Mouse (Mus musculus): ENCODE data around the gene Mttp. TPM values are rescaled to one million over a fixed set of nuclear protein-coding genes. Genes with fewer than 3 reads are reported as not detected.

Mttp gene
- total RNA-seq (2021), result 1 to 10 TPM; 4.8 to 5.9 TPM

DNA sequence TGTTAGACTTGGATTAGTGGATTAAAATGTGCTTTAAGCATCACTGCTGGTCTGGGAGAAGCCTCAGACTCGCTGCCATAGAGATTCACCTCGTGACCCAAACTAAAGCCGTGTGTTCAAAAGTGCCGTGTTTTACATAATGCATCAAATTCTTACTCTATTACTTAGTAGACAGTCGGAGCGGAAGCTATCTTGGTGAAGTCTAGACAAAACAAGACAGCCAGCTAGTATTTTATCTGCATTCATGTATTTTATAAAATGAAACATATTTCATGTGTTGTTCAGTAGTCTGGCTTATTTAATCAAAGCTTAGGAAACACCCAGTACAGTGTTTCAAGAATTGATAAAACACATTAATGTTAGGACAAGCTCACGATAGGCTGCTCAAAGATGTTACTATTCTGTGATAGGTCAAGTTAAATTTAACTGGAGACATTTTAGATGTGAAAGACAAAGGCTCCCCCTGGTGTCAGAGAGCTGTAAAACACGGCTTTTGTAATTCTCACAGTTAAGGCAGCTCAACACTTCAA is at the start of gene Mttp:
Gene Mttp, minus strand, starts transcription at position 327 of the 530 bp plus-strand sequence.
- DNase-seq (ENCODE audit: low spot score), result peak; percentile 17
- intact Hi-C loops (cut with DNase I), result loop anchor here (1.0 to 5.0 kb wide), 4 partner anchors 77 to 364 kb away; partner anchors contain the start of genes 1110002E22Rik, Gm5105 and Lamtor3

DNA sequence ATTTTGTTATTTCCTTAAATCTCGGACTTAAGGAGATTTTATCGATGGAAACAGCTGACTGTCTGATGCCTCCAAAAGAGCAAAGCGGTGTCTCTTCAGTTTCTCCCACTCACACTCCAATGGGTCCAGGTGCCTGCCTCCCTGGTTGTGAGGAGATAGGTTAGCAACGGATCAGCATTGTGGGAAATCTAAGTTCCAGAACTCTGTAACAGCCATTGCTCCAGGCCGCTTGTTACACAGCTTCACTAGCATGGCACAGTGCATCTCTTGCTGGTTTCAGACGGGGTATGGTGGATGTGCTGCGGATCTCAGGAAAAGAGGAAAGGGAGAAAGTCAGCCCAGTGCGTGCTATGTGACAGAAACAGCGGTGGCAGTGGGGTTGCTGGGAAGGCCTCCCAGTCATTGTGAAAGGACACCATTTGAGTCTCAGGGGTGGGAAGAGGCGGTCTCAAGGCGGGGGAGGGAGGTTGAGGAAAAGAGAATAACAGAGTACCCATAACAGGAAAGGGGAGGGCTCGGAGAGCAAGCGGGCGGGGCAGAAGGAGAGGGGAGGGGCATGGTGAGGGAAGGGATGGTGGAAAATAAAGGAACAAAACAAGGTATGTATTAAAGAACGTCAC is 49.0 kb upstream of the Mttp start, which contains the start of gene 4930579F01Rik:
Gene 4930579F01Rik, minus strand, starts transcription at position 143 of the 620 bp plus-strand sequence.
- no peak for DNase-seq (ENCODE audit: low spot score)
- intact Hi-C loops (cut with DNase I), result no loop called here

DNA sequence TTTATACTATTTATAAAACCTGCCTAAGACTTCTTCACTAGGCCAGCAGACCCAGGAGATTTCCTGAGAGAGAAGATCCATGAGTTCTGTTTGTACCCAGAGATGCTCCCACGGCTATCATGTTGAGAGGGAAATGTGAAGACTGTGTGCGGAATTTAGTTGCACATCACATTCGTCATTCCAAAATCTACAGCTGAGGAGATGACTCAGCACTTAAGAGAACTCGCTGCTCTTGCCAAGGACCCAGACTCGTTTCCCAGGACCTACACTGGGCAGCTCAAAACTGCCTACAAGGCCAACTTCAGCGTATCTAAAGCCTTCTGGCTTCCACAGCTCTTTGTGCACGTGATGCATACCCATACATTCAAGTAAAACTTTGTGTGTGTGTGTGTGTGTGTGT is 47.5 kb upstream of the Mttp start:
- intact Hi-C loops (cut with DNase I), result no loop called here

DNA sequence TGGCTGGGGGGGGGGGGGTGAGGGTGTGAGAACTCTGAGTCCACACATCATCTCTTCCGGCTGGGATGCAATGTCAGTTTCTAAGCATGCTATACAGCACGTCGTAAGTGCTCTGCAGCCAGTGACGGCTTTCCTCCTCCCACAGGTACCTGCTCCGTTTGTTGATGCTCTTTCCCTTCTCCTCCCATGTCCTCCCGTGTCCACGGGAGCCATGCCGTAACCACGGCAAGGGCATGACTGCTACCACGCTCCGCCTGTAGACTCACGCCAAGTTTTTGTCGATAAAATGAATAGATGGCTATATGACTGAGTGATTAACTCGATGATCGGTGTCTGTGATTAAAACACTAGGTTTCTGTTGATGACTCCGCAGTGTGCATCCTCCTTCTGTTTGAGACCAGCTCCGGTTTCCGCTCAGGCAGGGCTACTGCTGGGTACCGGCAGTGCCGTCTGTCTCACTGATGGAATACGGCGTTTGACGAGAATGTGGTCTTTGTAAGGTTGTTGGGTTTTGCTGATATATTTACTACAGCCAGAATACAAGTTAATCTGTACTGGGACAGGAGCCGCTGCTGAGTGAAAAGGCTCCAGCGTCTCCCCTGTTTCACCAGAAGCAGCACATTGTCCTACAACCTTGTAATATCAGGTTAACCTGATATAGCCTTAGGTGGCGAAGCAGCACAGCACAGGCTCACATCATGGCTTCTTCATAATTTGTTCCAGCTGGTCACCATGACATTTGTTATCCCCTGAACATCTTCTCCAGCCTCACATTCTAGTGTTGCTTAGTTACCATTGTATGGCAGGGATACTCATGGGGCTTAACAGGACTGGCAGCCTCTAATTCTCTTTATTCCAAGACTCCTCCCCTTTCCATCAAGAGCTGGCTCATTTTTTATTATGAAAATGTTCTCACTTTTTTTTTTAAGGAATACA is 41.5 kb upstream of the Mttp start:
- intact Hi-C loops (cut with DNase I), result no loop called here
- DNase-seq (ENCODE audit: low spot score), result no peak

More for the DNA sequence above, 47.5 kb upstream of the Mttp start:
- no peak for DNase-seq (ENCODE audit: low spot score)

DNA sequence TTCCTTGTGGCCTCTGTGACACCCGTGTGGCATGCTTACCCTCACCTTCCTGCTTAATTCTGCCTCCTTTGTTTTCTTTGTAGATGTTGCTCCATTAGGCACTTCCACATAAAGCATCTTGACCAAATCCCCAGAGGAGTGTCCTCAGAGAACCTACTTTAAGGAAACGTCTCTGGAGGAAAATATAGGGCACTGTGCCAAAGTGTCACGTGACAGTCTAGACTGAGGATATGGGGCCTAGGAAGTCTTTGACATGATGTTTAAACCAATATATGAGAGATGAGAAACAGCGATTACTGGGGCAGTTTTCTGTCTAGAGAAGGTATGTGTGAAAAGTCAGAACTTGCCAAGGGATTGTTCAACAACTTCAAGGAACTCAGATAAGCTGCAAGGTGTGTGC is 40.5 kb upstream of the Mttp start:
- intact Hi-C loops (cut with DNase I), result no loop called here
- no peak for DNase-seq (ENCODE audit: low spot score)

DNA sequence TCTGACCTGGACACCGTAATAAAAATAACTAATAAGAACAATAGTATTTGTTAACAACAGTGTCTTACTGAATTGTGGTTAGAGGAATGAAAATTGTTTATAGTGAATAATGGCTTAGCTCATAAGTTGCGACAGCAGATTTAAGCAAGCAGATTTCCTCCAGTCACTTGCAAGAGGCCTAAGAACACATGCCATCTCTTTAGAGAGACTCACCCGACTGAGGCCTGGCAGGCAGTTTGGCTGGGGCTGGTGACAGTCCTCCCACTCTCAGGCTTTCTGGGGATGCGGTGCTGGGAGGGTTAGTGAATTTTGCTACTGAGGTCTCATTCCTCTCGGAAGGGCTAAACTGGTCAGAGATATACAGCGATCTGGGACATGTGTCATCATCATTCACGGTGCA is 38.6 kb upstream of the Mttp start:
- DNase-seq (ENCODE audit: low spot score), result no peak
- intact Hi-C loops (cut with DNase I), result no loop called here

DNA sequence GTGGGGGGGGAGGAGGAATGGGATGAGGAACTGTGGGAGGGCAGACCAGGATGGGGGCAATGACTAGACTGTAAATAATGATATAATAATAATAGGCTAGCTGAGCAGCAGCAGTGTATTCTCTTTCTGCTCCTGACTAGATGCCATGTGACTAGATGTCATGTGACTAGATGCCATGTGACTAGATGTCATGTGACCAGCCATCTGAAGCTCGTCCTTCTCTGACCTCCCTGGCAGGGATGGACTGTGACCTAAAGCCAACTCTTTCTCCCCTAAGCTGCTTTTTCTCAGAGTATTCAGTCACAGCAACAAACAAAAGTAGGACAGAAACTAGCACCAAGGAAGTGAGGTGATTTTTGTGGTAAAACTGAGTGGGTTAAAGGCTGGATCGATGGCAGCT is 37.3 kb upstream of the Mttp start:
- intact Hi-C loops (cut with DNase I), result no loop called here
- DNase-seq (ENCODE audit: low spot score), result no peak

DNA sequence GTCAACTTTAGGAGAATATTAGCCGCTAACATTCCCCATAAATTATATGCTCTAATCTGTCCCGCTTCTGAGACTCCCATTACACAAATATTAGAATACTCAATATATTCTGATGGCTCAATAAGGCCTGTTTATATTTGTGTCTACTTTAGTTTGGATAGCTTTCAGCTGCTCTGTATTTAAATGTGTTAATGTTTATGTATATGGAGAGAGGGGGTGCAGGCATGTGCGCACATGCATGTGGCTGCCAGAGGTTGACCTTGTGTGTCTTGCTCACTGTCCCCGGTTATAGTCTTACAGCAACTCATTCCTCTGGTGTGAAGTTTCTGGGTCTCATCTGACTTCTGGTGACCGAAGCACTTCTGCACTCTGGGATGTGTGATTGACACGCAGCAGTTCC is 30.8 kb upstream of the Mttp start:
- no peak for DNase-seq (ENCODE audit: low spot score)
- intact Hi-C loops (cut with DNase I), result no loop called here

DNA sequence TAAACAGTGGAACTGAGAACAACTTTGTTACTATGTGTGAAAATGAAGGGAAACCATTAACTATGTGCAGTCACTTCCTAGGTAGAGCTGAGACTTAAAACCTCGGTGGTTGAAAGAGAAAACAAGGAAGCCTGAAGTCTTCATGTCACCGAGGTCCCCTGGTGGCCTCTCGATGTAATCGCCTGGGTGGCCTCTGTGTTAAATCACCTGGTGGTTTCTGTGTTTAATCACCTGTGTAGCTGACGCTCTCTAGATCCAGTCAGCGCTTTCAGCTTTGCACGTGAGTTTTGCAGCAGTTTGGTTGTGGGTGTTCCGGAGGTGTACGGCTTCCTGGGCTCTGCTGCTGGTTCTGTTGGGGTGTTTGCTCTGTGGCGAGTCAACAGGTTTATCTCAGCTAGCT is 28.5 kb upstream of the Mttp start:
- DNase-seq (ENCODE audit: low spot score), result no peak
- intact Hi-C loops (cut with DNase I), result no loop called here

DNA sequence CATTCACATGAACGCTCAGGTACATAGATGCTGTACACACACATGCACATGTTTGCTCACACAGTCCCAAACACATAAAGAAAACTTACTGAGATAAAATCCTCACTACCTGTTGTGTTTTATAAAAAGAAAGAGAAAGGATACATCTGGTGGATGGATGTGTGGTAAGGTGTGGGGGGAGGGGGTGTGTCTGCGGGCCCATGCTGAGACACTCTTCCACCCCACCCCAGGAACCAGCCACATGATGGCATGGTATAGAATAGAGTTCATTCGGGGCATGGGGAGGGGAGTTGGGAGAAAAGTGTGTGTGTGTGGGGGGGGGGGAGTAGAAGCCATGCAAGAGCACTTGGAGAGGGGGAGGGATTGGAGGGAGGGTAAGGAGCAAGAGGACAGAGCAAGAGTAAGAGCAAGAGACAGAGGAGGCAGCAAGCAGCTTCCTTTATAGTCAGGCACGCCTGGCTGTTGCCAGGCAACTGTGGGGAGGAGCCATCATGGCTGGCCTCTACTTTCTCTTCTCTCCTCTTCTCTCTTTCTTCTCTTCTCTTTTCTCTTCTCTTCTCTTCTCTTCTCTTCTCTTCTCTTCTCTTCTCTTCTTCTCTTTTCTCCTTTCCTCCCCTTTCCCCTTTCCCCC is 17.9 kb upstream of the Mttp start:
- no peak for DNase-seq (ENCODE audit: low spot score)
- intact Hi-C loops (cut with DNase I), result no loop called here

DNA sequence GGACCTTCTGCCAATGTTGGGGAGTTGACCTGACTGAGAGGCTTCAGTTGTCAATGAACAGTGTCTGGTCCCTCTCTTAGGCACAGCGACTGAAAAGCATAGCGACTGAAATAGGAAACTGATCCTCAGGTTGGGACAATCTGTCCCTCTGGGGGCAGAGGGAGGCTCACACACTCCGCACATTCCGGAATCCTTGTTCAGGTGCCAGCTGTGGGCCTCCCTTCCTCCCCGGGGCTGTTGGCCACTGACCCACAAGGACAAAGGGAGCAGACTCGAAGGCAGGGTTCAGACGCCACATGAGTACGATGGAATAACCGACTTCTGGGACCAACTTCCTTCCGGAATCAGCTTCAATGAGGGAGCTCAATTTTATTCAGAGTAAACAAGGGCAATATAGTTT is 16.9 kb upstream of the Mttp start:
- intact Hi-C loops (cut with DNase I), result no loop called here
- DNase-seq (ENCODE audit: low spot score), result no peak

DNA sequence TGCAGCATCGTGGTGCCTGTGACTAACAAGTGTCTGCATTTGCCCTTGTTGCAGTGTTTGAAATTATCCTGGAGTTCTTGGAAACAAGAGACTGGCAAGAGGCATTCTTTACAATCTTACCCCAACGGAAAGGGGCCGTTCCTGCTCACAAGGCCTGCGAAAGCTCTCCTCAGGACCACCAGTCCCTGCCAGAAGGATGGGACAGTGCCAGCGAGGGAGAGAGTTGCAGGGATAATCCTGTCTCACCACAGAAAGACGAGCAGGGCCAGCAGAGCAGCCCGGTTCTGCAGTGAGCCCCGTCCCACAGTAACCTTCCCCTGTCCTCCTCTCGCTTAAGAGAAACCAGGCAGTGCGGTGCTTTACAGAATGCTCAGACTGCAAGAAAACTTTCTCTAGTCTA is 11.9 kb upstream of the Mttp start:
- no peak for DNase-seq (ENCODE audit: low spot score)
- intact Hi-C loops (cut with DNase I), result no loop called here

DNA sequence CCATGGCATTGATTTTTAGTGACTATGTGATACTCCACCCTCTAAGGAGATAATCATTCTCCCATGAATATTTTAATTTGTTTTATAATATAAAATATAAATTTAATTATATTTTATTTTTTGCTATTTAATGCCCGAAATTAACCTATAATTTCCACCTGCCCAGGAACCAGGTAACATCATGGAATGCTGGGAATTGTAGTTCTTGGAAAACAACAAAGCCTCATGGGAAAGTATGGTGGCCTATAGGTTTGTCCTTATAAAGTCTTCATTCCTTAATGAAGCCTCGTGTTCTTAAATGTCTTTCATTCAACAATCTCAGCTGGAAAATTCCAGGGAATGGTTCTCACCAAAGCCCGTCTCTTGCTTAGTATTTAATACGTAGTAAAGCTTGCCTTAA is 10.3 kb upstream of the Mttp start:
- no peak for DNase-seq (ENCODE audit: low spot score)
- intact Hi-C loops (cut with DNase I), result no loop called here

DNA sequence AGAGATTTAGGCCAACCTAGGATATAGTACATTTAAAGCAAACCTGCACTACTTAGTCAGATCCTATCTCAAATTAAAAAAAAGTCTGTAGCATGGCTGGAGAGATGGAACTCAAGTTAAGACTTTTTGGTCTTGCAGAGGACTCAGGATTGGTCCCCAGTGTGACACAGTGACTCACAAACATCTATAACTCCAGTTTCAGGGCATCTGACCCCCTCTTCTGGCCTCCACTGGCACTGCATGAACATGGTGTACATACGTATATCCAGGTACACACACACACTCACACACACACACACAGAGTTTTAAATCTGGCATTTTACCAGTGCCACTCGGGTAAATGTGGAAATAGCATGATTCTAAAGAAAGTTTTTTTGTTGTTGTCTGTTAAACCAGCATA is 4.0 kb upstream of the Mttp start:
- intact Hi-C loops (cut with DNase I), result no loop called here
- no peak for DNase-seq (ENCODE audit: low spot score)

DNA sequence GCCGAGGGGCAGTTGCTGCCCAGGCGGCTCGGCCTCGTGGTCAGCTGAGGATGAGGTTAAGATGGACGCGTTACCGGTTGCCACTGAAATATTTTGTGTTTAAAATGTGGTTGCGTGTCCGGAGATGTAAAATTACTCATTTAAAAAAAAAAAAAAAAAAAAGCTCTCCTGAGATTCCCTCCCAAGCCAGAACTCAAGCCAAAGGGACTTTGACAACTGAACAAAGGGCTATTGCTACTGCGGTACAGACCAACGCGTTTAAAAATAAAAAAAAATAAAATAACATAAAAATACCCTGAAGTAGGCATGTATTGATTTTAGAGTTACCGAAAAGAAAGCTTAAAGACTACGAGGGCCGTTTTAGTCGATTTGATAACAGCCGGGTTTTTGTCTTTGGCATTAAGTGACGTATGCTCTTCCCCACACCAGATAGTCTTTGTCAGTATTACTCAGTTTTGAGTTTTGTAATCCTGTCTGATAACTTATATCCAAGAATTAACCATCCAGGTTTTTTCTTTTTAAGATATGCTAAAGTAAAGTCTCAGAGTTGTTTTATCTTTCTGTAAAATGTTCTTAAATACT is 617 bp downstream of the Mttp start:
- DNase-seq (ENCODE audit: low spot score), result no peak
- intact Hi-C loops (cut with DNase I), result loop anchor here (2.0 to 5.0 kb wide), 3 partner anchors 77 to 363 kb away; partner anchors contain the start of genes 1110002E22Rik, Gm5105 and Lamtor3

DNA sequence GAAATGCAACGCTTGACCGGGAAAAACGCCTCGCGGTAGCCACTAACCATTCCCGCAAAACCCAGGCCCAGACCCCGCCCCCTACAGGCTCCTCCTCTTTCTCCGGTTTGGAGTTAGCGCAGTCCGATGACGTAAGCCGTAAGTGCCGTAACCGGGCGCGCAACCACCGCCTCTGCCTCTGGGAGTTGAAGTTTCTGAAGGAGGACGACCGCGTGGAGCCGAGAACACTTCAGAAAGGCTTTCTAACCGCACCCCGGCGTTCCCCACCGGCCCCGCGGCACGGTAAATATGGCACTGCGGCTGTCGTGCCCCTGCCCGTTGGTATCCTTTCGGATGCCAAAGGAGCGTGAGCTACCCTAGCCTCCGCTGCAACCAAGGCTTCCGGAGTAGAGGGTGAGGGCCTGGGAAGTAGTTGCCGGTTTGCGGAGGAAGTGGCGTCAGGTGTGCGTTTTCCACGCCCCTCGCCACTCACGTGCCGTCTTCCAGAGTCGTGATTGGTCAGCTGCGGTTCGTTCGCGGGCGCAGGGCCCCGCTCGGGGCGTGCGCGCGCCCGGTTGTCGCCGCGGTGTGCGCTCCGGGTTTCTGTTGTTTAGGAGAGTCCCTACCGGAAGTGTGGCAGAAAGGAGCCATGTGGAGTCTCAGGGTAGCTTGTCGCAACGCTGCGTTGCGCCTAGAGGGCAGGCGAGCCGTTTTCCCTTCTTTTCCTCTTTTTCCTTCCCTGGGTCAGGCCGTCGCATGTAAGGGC is 1.3 kb downstream of the Mttp start, which contains the start of gene Trmt10a:
Gene Trmt10a, plus strand, starts transcription at position 134 of the 745 bp plus-strand sequence.
- DNase-seq (ENCODE audit: low spot score), result peak; percentile 95
- intact Hi-C loops (cut with DNase I), result loop anchor here (2.0 to 5.0 kb wide), 3 partner anchors 76 to 363 kb away; partner anchors contain the start of genes 1110002E22Rik, Gm5105 and Lamtor3

DNA sequence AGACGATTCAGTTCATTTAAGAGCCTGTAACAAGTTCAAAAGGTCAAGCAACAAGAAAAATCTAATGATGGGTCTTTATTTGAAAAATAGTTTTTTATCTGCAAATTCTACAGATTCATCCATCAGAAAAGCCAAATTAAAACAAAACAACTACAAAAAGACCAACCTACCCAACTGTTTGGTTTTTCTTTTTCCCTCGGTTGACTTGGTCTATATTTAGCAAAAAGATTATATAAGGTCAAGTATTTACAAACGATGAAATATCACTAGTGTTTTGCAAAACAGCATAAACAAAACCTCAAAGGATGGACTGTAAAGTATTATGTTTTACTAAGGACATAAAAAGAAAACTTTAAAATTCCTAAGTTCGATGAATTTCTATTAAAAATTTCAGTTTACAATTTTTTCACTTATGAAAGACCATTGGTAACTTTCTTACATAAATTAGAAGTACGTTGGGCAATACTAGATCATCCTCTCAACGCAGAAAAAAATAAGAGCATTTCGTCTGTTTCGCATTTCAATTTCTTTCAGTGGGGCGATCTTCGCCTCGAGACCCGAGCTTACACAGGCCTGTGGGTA is 1.9 kb downstream of the Mttp start:
- intact Hi-C loops (cut with DNase I), result loop anchor here (1.0 to 5.0 kb wide), 2 partner anchors 76 to 276 kb away; partner anchors contain the start of genes 1110002E22Rik, Dnajb14 and Gm5105
- DNase-seq (ENCODE audit: low spot score), result no peak

DNA sequence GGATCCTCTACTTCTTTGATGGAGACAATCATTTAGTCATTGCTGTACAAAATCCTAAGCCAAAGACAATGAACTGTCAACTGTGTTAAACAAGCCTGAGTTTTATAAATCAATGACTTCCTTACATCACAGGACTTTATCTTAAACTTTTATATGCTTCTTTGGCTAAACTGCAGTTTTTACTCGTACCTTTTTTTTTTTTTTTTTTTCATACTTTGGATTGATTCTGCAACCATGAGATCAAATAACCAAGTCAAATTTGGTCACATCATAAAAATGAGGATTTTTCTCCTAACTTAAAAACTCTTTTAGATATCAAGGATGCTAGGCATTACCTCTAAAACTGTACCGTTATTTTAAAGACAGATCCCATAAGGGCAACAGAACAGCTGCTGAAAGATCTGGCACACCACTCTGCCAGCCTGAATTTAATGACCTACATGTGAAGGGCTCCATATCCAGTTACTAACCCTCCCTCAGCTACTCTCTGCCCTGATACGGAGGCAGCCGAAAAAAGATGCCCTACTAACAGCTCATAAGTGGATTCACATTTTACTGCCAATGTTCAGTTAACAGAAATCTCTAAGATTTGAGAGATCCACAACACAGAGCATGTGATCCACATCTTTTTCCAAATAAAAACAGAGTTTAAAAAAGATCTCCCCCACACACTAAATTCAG is 2.6 kb downstream of the Mttp start:
- intact Hi-C loops (cut with DNase I), result loop anchor here (1.0 to 5.0 kb wide), 2 partner anchors 75 to 275 kb away; partner anchors contain the start of genes 1110002E22Rik, Dnajb14 and Gm5105
- DNase-seq (ENCODE audit: low spot score), result no peak
